Mouse (Mus musculus): ENCODE data around the gene Aif1. TPM values are rescaled to one million over a fixed set of nuclear protein-coding genes. Genes with fewer than 3 reads are reported as not detected.

The Aif1 gene
- total RNA-seq (2012; rRNA removed) (7.0 and 14.7 TPM in 2 replicates), total RNA-seq (2014; rRNA removed) (14.1 and 15.5 TPM in 2 replicates), polyA plus RNA-seq (2012; ENCODE audit: insufficient read length, low read depth) (14.7 and 19.7 TPM in 2 replicates)

DNA sequence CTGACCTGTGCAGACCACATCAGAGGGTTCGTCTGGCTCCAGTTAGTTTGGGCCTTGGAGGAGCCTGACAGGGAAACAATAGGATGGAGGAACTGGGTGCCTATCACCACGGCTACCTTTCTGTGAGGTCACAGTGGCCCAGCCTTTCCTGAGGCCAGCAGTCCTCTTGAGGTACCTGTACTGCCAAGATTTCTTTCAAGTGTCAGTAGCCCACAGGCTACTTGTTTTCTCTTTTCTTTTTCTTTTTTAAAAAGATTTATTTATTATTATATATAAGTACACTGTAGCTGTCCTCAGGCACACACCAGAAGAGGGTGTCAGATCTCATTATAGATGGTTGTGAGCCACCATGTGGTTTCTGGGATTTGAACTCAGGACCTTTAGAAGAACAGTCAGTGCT, at the start of gene Aif1:
TSS of gene Aif1 (minus strand) at position 101 of the 400 bp plus-strand sequence.
- TF ChIP-seq BHLHE40 (IDR thresholded peaks at IDR 0.05; ENCODE audit: low read depth, low read length): no peak
- TF ChIP-seq KAT2A (IDR thresholded peaks at IDR 0.05; ENCODE audit: insufficient replicate concordance, low read length): no peak
- TF ChIP-seq GABPA (IDR thresholded peaks at IDR 0.05; ENCODE audit: insufficient replicate concordance, low read depth, low read length): no peak
- TF ChIP-seq USF2 (conservative IDR thresholded peaks at IDR 0.05; ENCODE audit: low read depth, low read length): no peak
- no peak for TF ChIP-seq CHD2 (IDR thresholded peaks at IDR 0.05; ENCODE audit: low read length)
- no peak for TF ChIP-seq E2F4 (IDR thresholded peaks at IDR 0.05; ENCODE audit: insufficient replicate concordance, low read depth, low read length)
- no peak for TF ChIP-seq MYC (IDR thresholded peaks at IDR 0.05; ENCODE audit: low read depth, low read length)
- no peak for TF ChIP-seq SMC3 (IDR thresholded peaks at IDR 0.05; ENCODE audit: low read depth, low read length)
- TF ChIP-seq MAX (IDR thresholded peaks at IDR 0.05; ENCODE audit: low read length): no peak
- no peak for TF ChIP-seq UBTF (IDR thresholded peaks at IDR 0.05; ENCODE audit: low read depth, low read length)
- Histone ChIP-seq H3K79me2 (replicated peaks; ENCODE audit: control insufficient read depth, extremely low read depth, insufficient read depth, poor library complexity, severe bottlenecking) (no peaks in the 10 kb centered on the region), H3K27ac (ENCODE audit: insufficient read depth, low read depth) (peak within 1 kb of the TSS; percentile 96), H3K27me3 (replicated peaks) (no peaks in the 10 kb centered on the region), H3K9ac (ENCODE audit: insufficient read depth, low read depth) (peak within 1 kb of the TSS; percentile 21; the same call in 1 of the 2 replicates), H3K9me3 (replicated peaks; ENCODE audit: low read length) (no peaks in the 10 kb centered on the region), H3K4me1 (ENCODE audit: control insufficient read depth in 1 of 2, insufficient read depth in 2 of 2) (peaks cover 17 to 50% of the 10 kb centered on the region in 2 experiments), H3K4me3 (replicated peaks in 1 of 3; ENCODE audit: low read depth in 2 of 3, low read length in 2 of 3, poor library complexity in 1 of 3) (no peak within 1 kb of the TSS), H3K36me3 (replicated peaks in 1 of 2; ENCODE audit: control insufficient read depth in 1 of 2, insufficient read depth in 1 of 2, low read length in 1 of 2) (no peaks in the 10 kb centered on the region), H3K4me2 (ENCODE audit: insufficient read depth, low read depth, poor library complexity, severe bottlenecking) (peak within 1 kb of the TSS; percentile 3; the same call in 1 of the 2 replicates)
- in situ Hi-C loops (cut with MboI; ENCODE audit: low pct_ligation_motif_present, low pct_unique_long_range_greater_than_20kb, low sequenced_read_pairs): no loop called here
- DNase-seq (ENCODE audit: extremely low read depth): no peak
- dilution Hi-C loops (cut with MboI; ENCODE audit: extremely low pct_ligation_motif_present, extremely low pct_unique_long_range_greater_than_20kb, low sequenced_read_pairs): no loop called here

DNA sequence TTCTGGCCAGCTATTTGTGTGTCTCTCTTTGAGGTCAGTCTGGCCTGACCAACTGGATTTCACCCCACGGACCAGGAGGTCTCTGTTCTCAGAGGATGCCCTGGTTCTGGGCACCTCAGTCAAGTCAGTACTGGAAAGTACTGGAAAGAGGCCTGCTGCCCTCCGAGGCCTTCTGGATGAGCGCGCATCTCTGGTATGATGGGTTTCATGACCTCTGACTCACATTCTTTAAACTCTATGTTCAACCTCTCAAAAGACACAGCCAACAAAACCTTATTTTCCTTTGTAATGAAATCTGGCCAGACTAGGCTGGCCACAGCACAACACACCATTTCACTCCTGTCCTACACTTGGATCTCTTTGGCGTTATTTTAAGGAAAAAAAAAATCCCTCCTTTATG, 49.6 kb upstream of the Aif1 start:
- Histone ChIP-seq H3K27ac (ENCODE audit: insufficient read depth, low read depth) (no peak overlapping the region), H3K36me3 (replicated peaks in 1 of 2; ENCODE audit: control insufficient read depth in 1 of 2, insufficient read depth in 1 of 2, low read length in 1 of 2) (peaks cover 50 to 78% of the 10 kb centered on the region in 2 experiments), H3K79me2 (replicated peaks; ENCODE audit: control insufficient read depth, extremely low read depth, insufficient read depth, poor library complexity, severe bottlenecking) (peaks cover 3% of the 10 kb centered on the region), H3K4me3 (replicated peaks in 1 of 3; ENCODE audit: low read depth in 2 of 3, low read length in 2 of 3, poor library complexity in 1 of 3) (no peak overlapping the region), H3K4me2 (ENCODE audit: insufficient read depth, low read depth, poor library complexity, severe bottlenecking) (no peak overlapping the region), H3K9me3 (replicated peaks; ENCODE audit: low read length) (no peaks in the 10 kb centered on the region), H3K27me3 (replicated peaks) (no peaks in the 10 kb centered on the region), H3K9ac (ENCODE audit: insufficient read depth, low read depth) (no peak overlapping the region), H3K4me1 (ENCODE audit: control insufficient read depth in 1 of 2, insufficient read depth in 2 of 2) (peaks cover 15 to 75% of the 10 kb centered on the region in 2 experiments)
- dilution Hi-C loops (cut with MboI; ENCODE audit: extremely low pct_ligation_motif_present, extremely low pct_unique_long_range_greater_than_20kb, low sequenced_read_pairs): no loop called here
- TF ChIP-seq MAZ (IDR thresholded peaks at IDR 0.05; ENCODE audit: low read depth, low read length) (no peak), PAX5 (IDR thresholded peaks at IDR 0.05; ENCODE audit: low read length) (no peak), POLR2AphosphoS2 (IDR thresholded peaks at IDR 0.05; ENCODE audit: low read depth, low read length) (no peak), CTCF (conservative IDR thresholded peaks at IDR 0.05 in 1 of 2, IDR thresholded peaks at IDR 0.05 in 1 of 2; ENCODE audit: low read depth in 2 of 2, low read length in 2 of 2) (no peak), NRF1 (IDR thresholded peaks at IDR 0.05; ENCODE audit: low read depth, low read length) (no peak), UBTF (IDR thresholded peaks at IDR 0.05; ENCODE audit: low read depth, low read length) (no peak), CHD1 (IDR thresholded peaks at IDR 0.05; ENCODE audit: low read depth, low read length) (no peak), ZC3H11A (IDR thresholded peaks at IDR 0.05; ENCODE audit: low read depth, low read length) (no peak), ETS1 (conservative IDR thresholded peaks at IDR 0.05; ENCODE audit: low read depth, low read length) (no peak), ZNF384 (IDR thresholded peaks at IDR 0.05; ENCODE audit: low read depth, low read length) (no peak), CHD2 (IDR thresholded peaks at IDR 0.05; ENCODE audit: low read length) (no peak), NELFE (IDR thresholded peaks at IDR 0.05; ENCODE audit: low read depth, low read length) (no peak), GABPA (IDR thresholded peaks at IDR 0.05; ENCODE audit: insufficient replicate concordance, low read depth, low read length) (no peak), ZKSCAN1 (IDR thresholded peaks at IDR 0.05; ENCODE audit: borderline replicate concordance, low read depth, low read length) (no peak), USF1 (IDR thresholded peaks at IDR 0.05; ENCODE audit: low read depth, low read length) (no peak)
- DNase-seq (ENCODE audit: extremely low read depth): no peak
- in situ Hi-C loops (cut with MboI; ENCODE audit: low pct_ligation_motif_present, low pct_unique_long_range_greater_than_20kb, low sequenced_read_pairs): no loop called here

All from CH12.LX (cell line).